Mouse (Mus musculus): ENCODE data around the gene Vmn2r60. TPM values are rescaled to one million over a fixed set of nuclear protein-coding genes. Genes with fewer than 3 reads are reported as not detected.
"Not testable (repeated sequence)": the region's sequence is repeated elsewhere in the genome, so short reads cannot be mapped to it uniquely, and the experiment has no call there.

Gene Vmn2r60
- polyA plus RNA-seq (2017; shearing (Covaris generic)): under 1 TPM in 2 of 3 experiments, not detected in 1; 0.03 to 0.08 TPM

DNA sequence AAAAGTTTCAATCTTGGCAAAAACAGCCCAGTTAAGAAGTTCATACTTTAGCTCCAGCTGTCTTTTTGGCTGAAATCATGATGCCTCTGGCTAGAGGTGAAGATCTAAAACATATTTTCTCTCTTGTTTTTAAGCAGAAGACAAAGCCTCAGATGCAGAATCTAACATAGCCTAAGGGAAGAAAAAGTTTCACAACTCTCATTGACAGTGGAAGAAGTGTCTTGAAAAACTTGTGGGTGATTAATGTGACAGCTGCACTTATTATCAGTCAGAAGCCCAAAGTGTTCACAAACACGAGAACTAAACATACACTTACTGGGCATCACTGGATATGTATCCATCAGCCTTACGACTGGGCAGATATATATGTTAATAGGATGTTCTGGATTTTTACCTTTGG, at the start of gene Vmn2r60:
TSS of gene Vmn2r60 (plus strand) at position 301 of the 400 bp plus-strand sequence.
- ATAC-seq: no peak

DNA sequence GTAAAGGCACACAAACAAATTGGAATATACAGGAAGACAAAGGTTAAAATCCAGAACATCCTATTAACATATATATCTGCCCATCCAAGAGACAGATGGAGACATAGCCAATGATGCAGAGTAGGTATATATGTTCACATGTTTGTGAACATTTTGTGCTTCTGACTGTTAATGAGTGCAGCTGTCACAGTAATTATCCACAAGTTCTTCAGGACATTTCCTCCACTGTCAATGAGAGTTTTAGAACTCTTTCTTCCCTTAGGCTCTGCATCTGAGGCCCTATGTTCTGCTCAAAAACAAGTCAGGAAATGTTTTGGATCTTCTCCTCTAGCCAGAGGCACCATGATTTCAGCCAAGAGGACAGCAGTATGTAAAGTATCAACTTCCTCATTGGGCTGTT, 48.6 kb upstream of the Vmn2r60 start, which contains the start of gene Vmn2r59:
TSS of gene Vmn2r59 (minus strand) at position 101 of the 400 bp plus-strand sequence.
- ATAC-seq: no peak

DNA sequence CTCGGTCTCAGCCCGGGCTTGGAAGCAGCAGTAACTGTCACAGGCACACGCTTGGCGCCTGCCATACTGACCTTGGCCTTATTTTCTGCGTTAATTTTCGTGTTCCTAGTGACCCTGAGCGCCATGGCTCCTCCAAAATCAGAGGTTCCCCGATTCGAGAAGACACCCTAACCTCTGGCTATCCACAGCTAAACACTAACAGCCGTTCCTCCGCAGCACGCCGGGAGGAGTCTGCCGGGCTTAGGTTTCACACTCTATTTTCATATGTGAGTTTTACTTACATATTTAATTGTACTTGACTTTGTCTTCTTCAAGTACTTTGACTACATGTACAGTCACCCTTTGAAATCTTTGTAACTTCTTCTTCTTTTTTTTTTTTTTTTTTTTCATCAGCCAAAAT, 509 bp upstream of the Vmn2r60 start:
- not testable (repeated sequence) for ATAC-seq

Other genes starting within 250 kb of the Vmn2r60 start
- gene Vmn2r58, start 235.1 kb upstream of the Vmn2r60 start, polyA plus RNA-seq (2017; shearing (Covaris generic)): not detected
- gene Vmn2r59, start 48.7 kb upstream of the Vmn2r60 start, polyA plus RNA-seq (2017; shearing (Covaris generic)): under 1 TPM in 1 of 3 experiments, not detected in 2; 0.09 TPM
- not detected for gene Vmn2r61, start 152.3 kb downstream of the Vmn2r60 start, polyA plus RNA-seq (2017; shearing (Covaris generic))

Measured in inflammation-experienced regulatory T-cells, adult 6 months (primary cell).